Mouse (Mus musculus) C2C12 (cell line): ENCODE data around the gene Bsg.

Experiments used
- CEBPB ChIP-seq: IDR thresholded peaks from one replicate; pipeline ENCODE4 v1.6.1; 2011; ENCODE audit warnings: low read depth, mild to moderate bottlenecking, control low read depth, moderate library complexity
- CTCF ChIP-seq: IDR thresholded peaks from one replicate; pipeline ENCODE4 v1.5.1; 2011; ENCODE audit not compliant: control insufficient read depth, insufficient read depth, insufficient read length
- MAX ChIP-seq: IDR thresholded peaks from one replicate; pipeline ENCODE4 v1.6.1; 2011; ENCODE audit warnings: mild to moderate bottlenecking, control low read depth
- MYOG ChIP-seq: IDR thresholded peaks from one replicate; pipeline ENCODE4 v1.6.1; 2011; ENCODE audit not compliant: control insufficient read depth, insufficient read length; ENCODE audit errors: extremely low read depth
- USF1 ChIP-seq: IDR thresholded peaks from one replicate; pipeline ENCODE4 v1.6.1; 2011; ENCODE audit warnings: low read depth, mild to moderate bottlenecking, control low read depth, moderate library complexity

- no peak for TF ChIP-seq CTCF
- TF ChIP-seq MAX = no peak
- TF ChIP-seq MYOG = no peak
- TF ChIP-seq USF1 = no peak
- no peak for TF ChIP-seq CEBPB
These were observed 25.2 kb downstream of the Bsg start for GRCm38 (mm10) chr10:79729357-79729965.
